Mouse (Mus musculus): ENCODE results near the gene Slc35g3.

- TF ChIP-seq CTCF (IDR thresholded peaks at IDR 0.05; ENCODE audit: low read depth), result no peak
- TF ChIP-seq EP300 (IDR thresholded peaks at IDR 0.05; ENCODE audit: low read depth), result no peak
Measured at GRCm38 (mm10) chr11:69751635-69752034, 10.1 kb downstream of the Slc35g3 start.

Data from heart, postnatal 0 days (tissue).